Mouse (Mus musculus) forebrain, postnatal 0 days (tissue): ENCODE results near the gene BC049352. TPM values are rescaled to one million over a fixed set of nuclear protein-coding genes. Genes with fewer than 3 reads are reported as not detected.

Experiments used
- ATAC-seq: fragments of 200-750 bp; cut with Nextera tagmentation; 2 replicates; pipeline ENCODE4 v1.8.0; 2017; ENCODE audit warnings: mild to moderate bottlenecking, moderate library complexity
- DNase-seq: peaks from one replicate; pipeline ENCODE4 v3.0.0-alpha.2; 2015
- H3K27ac ChIP-seq: fragments of 300-500 bp; sonication (generic); 2 replicates; pipeline ENCODE4 v1.5.1; 2014; ENCODE audit warnings: low read depth, mild to moderate bottlenecking, antibody characterized with exemption, low read length, moderate library complexity, mixed read lengths
- H3K27me3 ChIP-seq: fragments of 300-500 bp; sonication (generic); 2 replicates; pipeline ENCODE4 v1.6.1; 2014; ENCODE audit warnings: mild to moderate bottlenecking, low read length, mixed read lengths; ENCODE audit not compliant: insufficient read depth
- H3K36me3 ChIP-seq: fragments of 300-500 bp; sonication (generic); 2 replicates; pipeline ENCODE4 v1.6.1; 2014; ENCODE audit warnings: mild to moderate bottlenecking, moderate library complexity; ENCODE audit not compliant: insufficient read depth
- H3K4me1 ChIP-seq: fragments of 300-500 bp; sonication (generic); 2 replicates; pipeline ENCODE4 v1.6.1; 2014; ENCODE audit warnings: antibody characterized with exemption; ENCODE audit not compliant: insufficient read depth
- H3K4me2 ChIP-seq: fragments of 300-500 bp; sonication (generic); 2 replicates; pipeline ENCODE4 v1.6.1; 2014; ENCODE audit warnings: low read depth, mild to moderate bottlenecking, moderate library complexity
- H3K4me3 ChIP-seq: fragments of 300-500 bp; sonication (generic); 2 replicates; pipeline ENCODE4 v1.5.1; 2014; ENCODE audit warnings: low read depth, low read length, mixed read lengths
- H3K9ac ChIP-seq: fragments of 300-500 bp; sonication (generic); 2 replicates; pipeline ENCODE4 v1.6.1; 2014; ENCODE audit warnings: mild to moderate bottlenecking
- H3K9me3 ChIP-seq: fragments of 300-500 bp; sonication (generic); 2 replicates; pipeline ENCODE4 v1.6.1; 2016; ENCODE audit warnings: low read length
- CTCF ChIP-seq: sonication (generic); IDR thresholded peaks from 2 replicates; pipeline ENCODE4 v1.5.1; 2016; ENCODE audit warnings: antibody characterized with exemption, control low read depth, low read depth
- WGBS: fragments of 180-500 bp; shearing (Covaris S2); extraction: QIAGEN DNeasy Blood & Tissue Kit; methylation state at CpG from one replicate; pipeline ENCODE4 v1.1.7; 2014; 5-methylcytosine and 5-hydroxymethylcytosine counted together
- polyA plus RNA-seq: library from polyadenylated mRNA; unstranded; fragments of >200 nt; fragmentation: Nextera tagmentation; extraction: Ambion mirVana; gene quantifications from 2 replicates; pipeline ENCODE4 v1.2.1, GENCODE M21; 2015
- total RNA-seq: library from RNA; depleted of rRNA; stranded (reverse); fragments of >200 nt; gene quantifications from 2 replicates; pipeline ENCODE4 v1.2.3, GENCODE M21; 2014

BC049352 gene
- total and polyA plus RNA-seq, 2 experiments from 2014 or later: 0.28 to 0.38 TPM

- no peak overlapping the region for H3K9ac ChIP-seq
- WGBS: 87% methylated on average over 5 of the region's 5 CpGs
- H3K4me3 ChIP-seq: no peak overlapping the region
- no peaks in the 10 kb centered on the region for H3K27me3 ChIP-seq
- H3K27ac ChIP-seq: no peak overlapping the region
- TF ChIP-seq CTCF: no peak
- H3K36me3 ChIP-seq: no peaks in the 10 kb centered on the region
- H3K9me3 ChIP-seq: no peaks in the 10 kb centered on the region
- no peaks in the 10 kb centered on the region for H3K4me1 ChIP-seq
- no peak for ATAC-seq
- DNase-seq: no peak
- H3K4me2 ChIP-seq: no peak overlapping the region
Observed at GRCm38 (mm10) chr9:45255967-45256366, 74.2 kb downstream of the BC049352 start.

GRCm38 (mm10) chr9:45259065-45259464 lies 77.3 kb downstream of the BC049352 start:
- Histone ChIP-seq H3K27ac (no peak overlapping the region), H3K4me3 (no peak overlapping the region), H3K4me1 (no peaks in the 10 kb centered on the region), H3K36me3 (no peaks in the 10 kb centered on the region), H3K27me3 (no peaks in the 10 kb centered on the region), H3K4me2 (no peak overlapping the region), H3K9me3 (no peaks in the 10 kb centered on the region), H3K9ac (no peak overlapping the region)
- DNase-seq: no peak
- no peak for ATAC-seq
- no peak for TF ChIP-seq CTCF
- 86% methylated on average over 13 of the region's 13 CpGs for whole genome bisulfite sequencing

- no peak overlapping the region for H3K27ac ChIP-seq
- DNase-seq: no peak
- no peaks in the 10 kb centered on the region for H3K27me3 ChIP-seq
- no peak for TF ChIP-seq CTCF
- no peak overlapping the region for H3K4me3 ChIP-seq
- no peaks in the 10 kb centered on the region for H3K9me3 ChIP-seq
- 57% methylated on average over 4 of the region's 4 CpGs for WGBS
- H3K4me1 ChIP-seq: no peaks in the 10 kb centered on the region
- H3K36me3 ChIP-seq: no peaks in the 10 kb centered on the region
- no peak for ATAC-seq
- no peak overlapping the region for H3K9ac ChIP-seq
- H3K4me2 ChIP-seq: no peak overlapping the region
Observed at GRCm38 (mm10) chr9:45261466-45261865, 79.7 kb downstream of the BC049352 start.

GRCm38 (mm10) chr9:45261872-45262271 lies 80.1 kb downstream of the BC049352 start:
- Histone ChIP-seq H3K9me3 (no peaks in the 10 kb centered on the region), H3K4me3 (no peak overlapping the region), H3K27me3 (no peaks in the 10 kb centered on the region), H3K27ac (no peak overlapping the region), H3K9ac (no peak overlapping the region), H3K4me2 (no peak overlapping the region), H3K36me3 (no peaks in the 10 kb centered on the region), H3K4me1 (no peaks in the 10 kb centered on the region)
- ATAC-seq: no peak
- no peak for TF ChIP-seq CTCF
- DNase-seq: no peak
- 69% methylated on average over 5 of the region's 5 CpGs for WGBS

GRCm38 (mm10) chr9:45267099-45267498 lies 85.3 kb downstream of the BC049352 start:
- no peak overlapping the region for H3K4me3 ChIP-seq
- H3K9me3 ChIP-seq: no peaks in the 10 kb centered on the region
- H3K4me1 ChIP-seq: no peaks in the 10 kb centered on the region
- no peaks in the 10 kb centered on the region for H3K36me3 ChIP-seq
- 89% methylated on average over 4 of the region's 4 CpGs for WGBS
- no peak overlapping the region for H3K9ac ChIP-seq
- no peak for TF ChIP-seq CTCF
- no peak overlapping the region for H3K27ac ChIP-seq
- ATAC-seq (no peak), DNase-seq (no peak)
- peaks cover 12% of the 10 kb centered on the region; the same call in 1 of the 2 replicates for H3K27me3 ChIP-seq
- no peak overlapping the region for H3K4me2 ChIP-seq

- H3K27me3 ChIP-seq: peaks cover 12% of the 10 kb centered on the region; the same call in 1 of the 2 replicates
- no peak overlapping the region for H3K27ac ChIP-seq
- DNase-seq (no peak), ATAC-seq (no peak)
- no peaks in the 10 kb centered on the region for H3K4me1 ChIP-seq
- no peaks in the 10 kb centered on the region for H3K36me3 ChIP-seq
- WGBS: 58% methylated on average over 4 of the region's 4 CpGs
- H3K4me3 ChIP-seq: no peak overlapping the region
- no peaks in the 10 kb centered on the region for H3K9me3 ChIP-seq
- no peak overlapping the region for H3K9ac ChIP-seq
- TF ChIP-seq CTCF: no peak
- H3K4me2 ChIP-seq: no peak overlapping the region
Observed at GRCm38 (mm10) chr9:45268079-45268478, 86.3 kb downstream of the BC049352 start.

- peak; percentile 29; the same call in 1 of the 2 replicates for ATAC-seq
- no peaks in the 10 kb centered on the region for H3K4me1 ChIP-seq
- no peaks in the 10 kb centered on the region for H3K9me3 ChIP-seq
- H3K36me3 ChIP-seq: no peaks in the 10 kb centered on the region
- H3K4me2 ChIP-seq: peak within 1 kb of the TSS; percentile 72
- H3K9ac ChIP-seq: peak within 1 kb of the TSS; percentile 36
- peak within 1 kb of the TSS; percentile 41 for H3K4me3 ChIP-seq
- no peak for TF ChIP-seq CTCF
- peaks cover 12% of the 10 kb centered on the region; the same call in 1 of the 2 replicates for H3K27me3 ChIP-seq
- H3K27ac ChIP-seq: no peak within 1 kb of the TSS
- peak; percentile 12 for DNase-seq
- 6% methylated on average over 36 of the region's 36 CpGs for WGBS
Observed at GRCm38 (mm10) chr9:45268597-45269325, 87.0 kb downstream of the BC049352 start, which contains the start of gene Il10ra. Il10ra (minus strand) TSS chr9:45269149.
